Mouse (Mus musculus) liver, embryonic 14.5 days (tissue): ENCODE data around the gene S100pbp. TPM values are rescaled to one million over a fixed set of nuclear protein-coding genes. Genes with fewer than 3 reads are reported as not detected.

ENCODE experiments used
- ATAC-seq: fragments of 200-750 bp; cut with Nextera tagmentation; 2 replicates; pipeline ENCODE4 v1.8.0; 2017; ENCODE audit warnings: moderate number of reproducible peaks, mild to moderate bottlenecking, moderate library complexity; ENCODE audit not compliant: insufficient read depth
- DNase-seq, 3 experiments: peaks; one replicate each; pipeline ENCODE4 v3.0.0-alpha.2; 2012 to 2013; ENCODE audit warnings: low read depth in 3 of 3, low spot score in 3 of 3
- H3K27ac ChIP-seq: fragments of 300-500 bp; sonication (generic); 2 replicates; pipeline ENCODE4 v1.5.1; 2014; ENCODE audit warnings: moderate library complexity, mild to moderate bottlenecking, control low read depth, inconsistent platforms
- H3K27me3 ChIP-seq: fragments of 300-500 bp; sonication (generic); 2 replicates; pipeline ENCODE4 v1.6.1; 2014; ENCODE audit warnings: mild to moderate bottlenecking, low read length, moderate library complexity; ENCODE audit not compliant: control insufficient read depth, insufficient read depth
- H3K36me3 ChIP-seq: fragments of 300-500 bp; sonication (generic); replicated peaks from 2 replicates; pipeline ENCODE4 v1.6.1; 2014; ENCODE audit warnings: low read depth; ENCODE audit not compliant: control insufficient read depth, insufficient read depth
- H3K4me1 ChIP-seq, 2 experiments: fragments of 200-500 bp in 1 of 2; fragments of 300-500 bp in 1 of 2; sonication (generic) in 1 of 2; replicated peaks; 2 replicates each; pipeline ENCODE4 v1.6.1; 2012 to 2014; ENCODE audit warnings: antibody characterized with exemption in 1 of 2, inconsistent platforms in 1 of 2, low read length in 1 of 2; ENCODE audit not compliant: control insufficient read depth in 2 of 2, insufficient read depth in 2 of 2
- H3K4me2 ChIP-seq: fragments of 300-500 bp; sonication (generic); 2 replicates; pipeline ENCODE4 v1.6.1; 2014; ENCODE audit warnings: low read depth, mild to moderate bottlenecking, control low read depth, moderate library complexity
- H3K4me3 ChIP-seq, 2 experiments: fragments of 200-500 bp in 1 of 2; fragments of 300-500 bp in 1 of 2; sonication (generic) in 1 of 2; 2 replicates each; pipeline ENCODE4 v1.5.1; 2012 to 2014; ENCODE audit warnings: low read depth in 2 of 2, low read length in 2 of 2, mild to moderate bottlenecking in 2 of 2, control low read depth in 1 of 2, inconsistent platforms in 1 of 2, moderate library complexity in 1 of 2; ENCODE audit not compliant: insufficient read depth in 1 of 2
- H3K9ac ChIP-seq: fragments of 300-500 bp; sonication (generic); replicated peaks from 2 replicates; pipeline ENCODE4 v1.6.1; 2014; ENCODE audit warnings: mild to moderate bottlenecking, control low read depth, moderate library complexity
- H3K9me3 ChIP-seq: fragments of 300-500 bp; sonication (generic); 2 replicates; pipeline ENCODE4 v1.6.1; 2016; ENCODE audit warnings: low read length, mixed read lengths; ENCODE audit not compliant: control insufficient read depth
- CTCF ChIP-seq: IDR thresholded peaks from 2 replicates; pipeline ENCODE4 v1.5.1; 2016; ENCODE audit warnings: antibody characterized with exemption, low read depth, control low read depth
- EP300 ChIP-seq: IDR thresholded peaks from 2 replicates; pipeline ENCODE4 v1.6.1; 2016; ENCODE audit warnings: antibody characterized with exemption, low read depth
- WGBS: fragments of 180-500 bp; shearing (Covaris S2); extraction: QIAGEN DNeasy Blood & Tissue Kit; methylation state at CpG from one replicate; pipeline ENCODE4 v1.1.7; 2014; ENCODE audit not compliant: insufficient replicate concordance; 5-methylcytosine and 5-hydroxymethylcytosine counted together
- polyA plus RNA-seq, 2 experiments: library from polyadenylated mRNA; depleted of rRNA in 1 of 2; stranded (reverse) in 1 of 2; unstranded in 1 of 2; fragments of >200 nt; fragmentation: Nextera tagmentation in 1 of 2; extraction: Ambion mirVana in 1 of 2; gene quantifications; 2 replicates each; pipeline versions ENCODE4 v1.2.1 to v1.2.3; 2012 to 2014

The S100pbp gene
- polyA plus RNA-seq, 2 experiments: 4.8 to 12.5 TPM

GRCm38 (mm10) chr4:129130755-129131303 lies 58.7 kb downstream of the S100pbp start:
- ATAC-seq: no peak
- H3K9ac ChIP-seq: no peak overlapping the region
- TF ChIP-seq EP300 (no peak), CTCF (no peak)
- peaks cover 30% of the 10 kb centered on the region for H3K27me3 ChIP-seq
- no peak for DNase-seq
- H3K36me3 ChIP-seq: no peaks in the 10 kb centered on the region
- H3K27ac ChIP-seq: no peak overlapping the region
- no peaks in the 10 kb centered on the region for H3K9me3 ChIP-seq
- peaks cover 0 to 5% of the 10 kb centered on the region in 2 experiments; a peak in 2 of 4 replicates for H3K4me1 ChIP-seq
- H3K4me3 ChIP-seq: no peak overlapping the region
- peak overlapping the region; percentile 40 for H3K4me2 ChIP-seq
- WGBS: 5% methylated on average over 17 of the region's 17 CpGs

DNA sequence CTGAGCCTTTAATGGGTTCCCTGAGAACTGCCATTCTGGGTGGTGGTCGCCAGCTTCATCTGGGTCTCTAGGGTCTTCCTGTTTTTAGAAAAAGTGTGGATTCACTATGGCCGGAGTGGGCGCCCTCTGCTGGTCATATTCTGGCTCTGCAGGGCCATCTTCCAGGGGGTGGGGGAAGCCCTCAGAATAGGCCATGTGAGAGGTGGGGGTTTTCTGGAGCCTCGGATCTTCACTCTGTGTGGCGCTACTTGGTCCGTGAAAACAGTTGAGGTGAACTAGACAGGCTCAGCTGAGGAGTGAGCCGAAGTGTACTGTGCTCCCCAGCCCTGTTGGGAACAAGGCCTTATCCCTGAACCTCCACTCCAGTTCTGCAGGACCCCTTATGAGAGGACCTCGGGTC lies 59.4 kb downstream of the S100pbp start:
- under 1% methylated on average over 8 of the region's 8 CpGs for WGBS
- Histone ChIP-seq H3K9ac (no peak overlapping the region), H3K27ac (no peak overlapping the region), H3K36me3 (no peaks in the 10 kb centered on the region), H3K9me3 (no peaks in the 10 kb centered on the region), H3K4me2 (peak overlapping the region; percentile 40), H3K4me1 (peaks cover 0 to 8% of the 10 kb centered on the region in 2 experiments; a peak in 2 of 4 replicates), H3K4me3 (no peak overlapping the region), H3K27me3 (peaks cover 26% of the 10 kb centered on the region)
- ATAC-seq: no peak
- TF ChIP-seq EP300: no peak
- peak; percentile 88 for TF ChIP-seq CTCF
- no peak for DNase-seq

GRCm38 (mm10) chr4:129129387-129129786 lies 60.1 kb downstream of the S100pbp start:
- no peak overlapping the region for H3K9ac ChIP-seq
- no peaks in the 10 kb centered on the region for H3K9me3 ChIP-seq
- H3K4me1 ChIP-seq: peaks cover 0 to 8% of the 10 kb centered on the region in 2 experiments; a peak in 2 of 4 replicates
- no peaks in the 10 kb centered on the region for H3K36me3 ChIP-seq
- H3K27me3 ChIP-seq: peaks cover 24% of the 10 kb centered on the region
- DNase-seq: no peak
- no peak overlapping the region for H3K4me3 ChIP-seq
- no peak for ATAC-seq
- TF ChIP-seq EP300: no peak
- TF ChIP-seq CTCF: no peak
- 47% methylated on average over 9 of the region's 9 CpGs for WGBS
- no peak overlapping the region for H3K27ac ChIP-seq
- H3K4me2 ChIP-seq: no peak overlapping the region

GRCm38 (mm10) chr4:129128582-129129338 lies 60.8 kb downstream of the S100pbp start:
- ATAC-seq: no peak
- H3K27me3 ChIP-seq: peaks cover 25% of the 10 kb centered on the region
- no peaks in the 10 kb centered on the region for H3K36me3 ChIP-seq
- H3K4me1 ChIP-seq: peaks cover 0 to 8% of the 10 kb centered on the region in 2 experiments; a peak in 2 of 4 replicates
- H3K9ac ChIP-seq: no peak overlapping the region
- no peaks in the 10 kb centered on the region for H3K9me3 ChIP-seq
- TF ChIP-seq EP300 (no peak), CTCF (no peak)
- WGBS: 42% methylated on average over 13 of the region's 13 CpGs
- no peak overlapping the region for H3K27ac ChIP-seq
- no peak overlapping the region for H3K4me2 ChIP-seq
- no peak for DNase-seq
- no peak overlapping the region for H3K4me3 ChIP-seq

- Histone ChIP-seq H3K27me3 (peaks cover 39% of the 10 kb centered on the region), H3K27ac (no peak overlapping the region), H3K9ac (no peak overlapping the region), H3K4me3 (peak overlapping the region in 1 of 2 experiments; percentile 23; a peak in 1 of 4 replicates), H3K36me3 (no peaks in the 10 kb centered on the region), H3K4me2 (peak overlapping the region; percentile 31), H3K4me1 (peaks cover 0 to 8% of the 10 kb centered on the region in 2 experiments; a peak in 2 of 4 replicates), H3K9me3 (no peaks in the 10 kb centered on the region)
- no peak for DNase-seq
- TF ChIP-seq CTCF (no peak), EP300 (no peak)
- ATAC-seq: no peak
- WGBS: 12% methylated on average over 19 of the region's 19 CpGs
Measured at GRCm38 (mm10) chr4:129125736-129126451, 63.6 kb downstream of the S100pbp start.
